Mouse (Mus musculus): ENCODE data around the gene Iglon5.

Gene Iglon5

GRCm38 (mm10) chr7:43429500-43429899, 60.4 kb downstream of the Iglon5 start:
- no peak for DNase-seq (ENCODE audit: low read depth, low spot score)

DNA sequence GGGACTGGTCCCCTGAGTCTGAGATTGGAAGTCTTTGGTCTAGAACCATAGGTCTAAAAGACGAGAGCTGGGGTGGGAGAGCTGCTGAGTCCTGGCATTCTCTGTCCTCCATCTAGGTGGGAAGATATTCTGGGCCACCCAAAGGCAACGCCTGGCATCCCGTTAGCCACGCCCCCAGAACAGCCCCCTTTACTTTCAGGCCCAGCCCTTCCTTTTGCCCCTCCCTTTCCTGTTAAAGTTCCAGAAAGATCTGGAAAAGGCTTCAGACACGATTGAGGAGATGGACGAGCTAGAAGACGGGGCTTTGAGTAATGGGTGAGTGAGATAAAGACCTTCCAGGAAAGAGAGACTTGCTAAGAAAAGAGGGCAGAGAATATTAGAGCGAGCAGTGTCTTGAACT, 62.5 kb downstream of the Iglon5 start, which contains the start of gene Lim2:
Gene Lim2, plus strand, starts transcription at position 265 of the 400 bp plus-strand sequence.
- DNase-seq (ENCODE audit: low read depth, low spot score), result peak; percentile 34

- DNase-seq (ENCODE audit: low read depth, low spot score), result no peak
Measured at GRCm38 (mm10) chr7:43423991-43424625, 65.8 kb downstream of the Iglon5 start.

DNA sequence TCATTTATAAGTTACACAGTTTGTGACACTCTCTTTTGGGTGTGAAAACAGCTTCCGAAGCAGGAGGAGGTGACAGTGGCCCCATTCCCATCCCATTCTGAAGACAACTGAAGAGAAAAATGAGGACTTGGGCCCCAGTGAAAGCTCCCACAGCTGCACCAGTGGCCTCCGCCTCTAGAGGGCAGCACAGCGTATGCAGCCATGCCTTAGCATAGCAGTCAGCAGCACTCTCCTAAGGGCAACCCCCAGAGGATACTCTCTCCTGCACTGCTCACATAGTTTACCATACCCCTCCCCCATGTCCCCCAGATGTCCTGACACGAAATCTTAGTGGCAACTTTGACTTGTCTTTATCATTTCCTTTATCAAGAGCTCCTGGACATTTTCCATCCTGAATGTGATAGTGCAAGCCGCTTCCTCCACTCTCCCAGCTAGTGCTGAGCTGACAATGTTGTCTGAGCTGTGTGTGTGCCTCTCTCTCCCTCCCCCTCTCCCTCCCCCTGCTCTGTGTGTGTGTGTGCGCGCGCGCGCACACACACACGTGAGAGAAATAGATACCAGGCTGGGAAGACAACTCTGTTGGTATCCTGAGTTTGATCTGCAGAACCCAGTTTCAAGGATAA, 66.8 kb downstream of the Iglon5 start:
- DNase-seq (ENCODE audit: low read depth, low spot score), result peak; percentile 91

All from ES-CJ7 (cell line).